Comparison of ENCODE assay signal across 26 mouse cellular contexts in the genomic region with DNA sequence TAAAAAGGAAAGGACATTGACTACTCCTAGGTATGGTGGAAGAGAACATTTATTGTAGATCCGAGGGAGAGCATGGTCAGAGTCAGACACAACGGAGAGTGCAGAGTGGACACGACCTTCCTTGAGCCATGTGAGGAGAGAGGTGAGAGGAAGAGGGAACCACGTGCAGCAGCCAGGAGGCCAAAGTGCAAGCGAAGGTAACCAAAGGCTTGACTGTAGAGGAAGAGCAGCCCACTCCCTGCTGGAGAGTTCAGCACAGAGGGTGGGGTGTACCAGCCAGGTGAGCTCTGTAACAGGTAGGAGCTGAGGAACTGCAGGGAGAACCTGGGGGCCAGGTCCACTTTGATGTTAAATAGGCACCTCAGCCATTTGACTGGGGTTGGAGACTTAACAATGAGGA. TPM values are rescaled to one million over a fixed set of nuclear protein-coding genes. Genes with fewer than 3 reads are reported as not detected.
DNase-seq lines count a peak whose midpoint lies in the region; ATAC-seq and TF ChIP-seq lines count a peak whose summit lies in the region.
"Had no signal": no experiment of that assay in that cellular context is flagged by ENCODE, and none has a peak within 500 bp of the region (broad histone marks: within the 10 kb centered on the region; RNA-seq: fewer than 3 reads in every experiment).

No protein-coding gene starts in this region.

- peaks cover 6% of the 10 kb centered on the region for H3K4me1 ChIP-seq in ES-Bruce4 (ENCODE audit: control insufficient read depth, insufficient read depth, low read length)
- H3K4me1 ChIP-seq in intestine, embryonic 15.5 days (replicated peaks): peaks cover 9% of the 10 kb centered on the region
- H3K4me1 ChIP-seq: forebrain, embryonic 12.5 days; forebrain, embryonic 15.5 days; heart, embryonic 13.5 days had no signal

- no peak overlapping the region for H3ac ChIP-seq in myocyte (ENCODE audit: control insufficient read depth, insufficient read length)

- no peak overlapping the region for H3K9ac ChIP-seq in ES-Bruce4 (ENCODE audit: low read depth, poor library complexity, severe bottlenecking)
- no peak overlapping the region for H3K9ac ChIP-seq in intestine, embryonic 15.5 days
- H3K9ac ChIP-seq: embryonic facial prominence, embryonic 12.5 days; embryonic facial prominence, embryonic 15.5 days; forebrain, embryonic 12.5 days; forebrain, embryonic 15.5 days; heart, embryonic 13.5 days; hindbrain, embryonic 14.5 days had no signal

- no peaks in the 10 kb centered on the region for H3K9me3 ChIP-seq in ES-Bruce4 (replicated peaks; ENCODE audit: control insufficient read depth, insufficient read depth, low read length, poor library complexity, severe bottlenecking)
- H3K9me3 ChIP-seq in intestine, embryonic 15.5 days: no peaks in the 10 kb centered on the region
- H3K9me3 ChIP-seq: embryonic facial prominence, embryonic 12.5 days; embryonic facial prominence, embryonic 15.5 days; forebrain, embryonic 12.5 days; forebrain, embryonic 15.5 days; heart, embryonic 13.5 days had no signal

- no peak overlapping the region for H3K4me3 ChIP-seq in ES-Bruce4 (ENCODE audit: low read depth, low read length)
- no peak overlapping the region for H3K4me3 ChIP-seq in intestine, embryonic 15.5 days (replicated peaks)
- H3K4me3 ChIP-seq in myocyte: no peak overlapping the region
- H3K4me3 ChIP-seq: embryonic facial prominence, embryonic 12.5 days; embryonic facial prominence, embryonic 15.5 days; forebrain, embryonic 12.5 days; forebrain, embryonic 15.5 days; heart, embryonic 13.5 days had no signal

- H3K4me2 ChIP-seq in intestine, embryonic 15.5 days (replicated peaks): 0 out of 2 replicates have a peak overlapping the region, but pooled peaks have one; percentile 6
- peak overlapping the region; percentile 22 for H3K4me2 ChIP-seq in myocyte (ENCODE audit: low read depth)
- H3K4me2 ChIP-seq: embryonic facial prominence, embryonic 12.5 days; embryonic facial prominence, embryonic 15.5 days; forebrain, embryonic 12.5 days; forebrain, embryonic 15.5 days; heart, embryonic 13.5 days; hindbrain, embryonic 14.5 days had no signal

- no peak overlapping the region for H3K27ac ChIP-seq in ES-Bruce4 (ENCODE audit: insufficient read depth, low read length)
- no peak overlapping the region for H3K27ac ChIP-seq in intestine, embryonic 15.5 days
- H3K27ac ChIP-seq: embryonic facial prominence, embryonic 12.5 days; embryonic facial prominence, embryonic 15.5 days; forebrain, embryonic 12.5 days; forebrain, embryonic 15.5 days; heart, embryonic 13.5 days; hindbrain, embryonic 14.5 days; hindbrain, postnatal 0 days had no signal

- peak; percentile 45 for DNase-seq in kidney, adult 9 months
- no peak for DNase-seq in kidney, postnatal 10 days
- no peak for DNase-seq in thymus, postnatal 25 days
- no peak for DNase-seq in left cerebral cortex, postnatal 10 days (ENCODE audit: extremely low spot score in 1 of 2, low spot score in 2 of 2)
- DNase-seq in adrenal gland, postnatal 25 days: no peak
- DNase-seq: adrenal gland, adult 8-10 months; adrenal gland, postnatal 36 days; cerebellum, adult 2 months; cerebellum, adult 9-11 months; cerebellum, postnatal 25 days; gastrocnemius, postnatal 14 days; heart, adult 11 months; heart, postnatal 14 days; heart, postnatal 4 days had no signal

- TF ChIP-seq EP300 in ES-Bruce4 (IDR thresholded peaks at IDR 0.05; ENCODE audit: insufficient read depth, low read depth, low read length): peak; percentile 25; the same call in 1 of the 2 replicates

- intact Hi-C loops in left cerebral cortex, postnatal 10 days (cut with DNase I): no loop called here

- peaks cover 31% of the 10 kb centered on the region for H3K79me2 ChIP-seq in myocyte (ENCODE audit: control insufficient read depth, insufficient read depth)

- no peak for TF ChIP-seq CTCF in ES-Bruce4 (IDR thresholded peaks at IDR 0.05; ENCODE audit: low read depth, low read length)

- ATAC-seq in intestine, embryonic 15.5 days: peak; percentile 72
- ATAC-seq: activated CD4-positive, CD25-positive, alpha-beta regulatory T cell, adult 4 months; CD4-positive, CD25-positive, alpha-beta regulatory T cell, adult 4 months; forebrain, embryonic 15.5 days; hindbrain, postnatal 0 days had no signal

- H3K36me3 ChIP-seq in ES-Bruce4 (ENCODE audit: control insufficient read depth, insufficient read depth, low read length, poor library complexity, severe bottlenecking): no peaks in the 10 kb centered on the region
- no peaks in the 10 kb centered on the region for H3K36me3 ChIP-seq in intestine, embryonic 15.5 days
- H3K36me3 ChIP-seq in myocyte (ENCODE audit: control insufficient read depth, insufficient read depth): peaks cover 3% of the 10 kb centered on the region
- H3K36me3 ChIP-seq: embryonic facial prominence, embryonic 12.5 days; embryonic facial prominence, embryonic 15.5 days; forebrain, embryonic 12.5 days; forebrain, embryonic 15.5 days; heart, embryonic 13.5 days had no signal

- H3K27me3 ChIP-seq in ES-Bruce4 (ENCODE audit: control insufficient read depth, insufficient read depth, low read length, poor library complexity, severe bottlenecking) (no peaks in the 10 kb centered on the region), myocyte (ENCODE audit: control insufficient read depth, insufficient read depth, insufficient read length) (no peaks in the 10 kb centered on the region)
- no peaks in the 10 kb centered on the region for H3K27me3 ChIP-seq in intestine, embryonic 15.5 days (replicated peaks)
- H3K27me3 ChIP-seq: embryonic facial prominence, embryonic 12.5 days; embryonic facial prominence, embryonic 15.5 days; forebrain, embryonic 12.5 days; forebrain, embryonic 15.5 days; heart, embryonic 13.5 days had no signal

- TF ChIP-seq POLR2A in ES-Bruce4 (IDR thresholded peaks at IDR 0.05; ENCODE audit: insufficient read depth, low read length) (no peak), myocyte (IDR thresholded peaks at IDR 0.05; ENCODE audit: insufficient read length, low read depth) (no peak)

- 57% methylated on average over 5 of the region's 5 CpGs for WGBS in intestine, embryonic 15.5 days

TF ChIP-seq in myocyte, 11 proteins besides CTCF, POLR2A, EP300 and RAD21:
- TF ChIP-seq MAX (IDR thresholded peaks at IDR 0.05; ENCODE audit: low read depth) (no peak), SRF (IDR thresholded peaks at IDR 0.05; ENCODE audit: control insufficient read depth, insufficient read length, low read depth) (no peak), CEBPB (IDR thresholded peaks at IDR 0.05; ENCODE audit: insufficient read depth, poor library complexity, severe bottlenecking) (no peak), MYOD1 (IDR thresholded peaks at IDR 0.05; ENCODE audit: control insufficient read depth in 1 of 3, insufficient read length in 2 of 3, low read depth in 2 of 3) (no peak), TCF3 (IDR thresholded peaks at IDR 0.05; ENCODE audit: insufficient read length, low read depth) (no peak), MYOG (IDR thresholded peaks at IDR 0.05; ENCODE audit: control insufficient read depth in 1 of 3, insufficient read depth in 1 of 3, insufficient read length in 2 of 3, low read depth in 2 of 3) (no peak), REST (IDR thresholded peaks at IDR 0.05; ENCODE audit: insufficient read depth, insufficient read length) (no peak)

RNA-seq across cellular contexts. Expression of a gene that starts 16.4 kb away (rescaled TPM):
- polyA plus RNA-seq in ES-Bruce4 (2011; ENCODE audit: insufficient read depth, insufficient read length, low read depth, missing spikeins) (215 and 222 TPM in 2 replicates), myocyte (2012; fragmentation: generic; extraction: Trizol) (61.7 TPM)
- 72.9 and 76.2 TPM in 2 replicates for polyA plus RNA-seq in intestine, embryonic 15.5 days (2015; fragmentation: Nextera tagmentation; extraction: Ambion mirVana)
- 10 to 100 TPM; 30.9 to 34.0 TPM for total RNA-seq in left cerebral cortex, postnatal 10 days (2021)
- total RNA-seq in adrenal gland, postnatal 25 days (2021): 87.7 and 126 TPM in 2 replicates

RNA-seq across cellular contexts. Expression of a gene that starts 18.6 kb away (rescaled TPM):
- polyA plus RNA-seq in ES-Bruce4 (2011; ENCODE audit: insufficient read depth, insufficient read length, low read depth, missing spikeins) (4.5 and 4.9 TPM in 2 replicates), myocyte (2012; fragmentation: generic; extraction: Trizol) (6.3 TPM)
- polyA plus RNA-seq in intestine, embryonic 15.5 days (2015; fragmentation: Nextera tagmentation; extraction: Ambion mirVana): 1.1 and 1.6 TPM in 2 replicates
- total RNA-seq in left cerebral cortex, postnatal 10 days (2021): 10 to 100 TPM; 12.5 to 14.2 TPM
- 8.0 and 8.7 TPM in 2 replicates for total RNA-seq in adrenal gland, postnatal 25 days (2021)

RNA-seq across cellular contexts. Expression of a gene that starts 58.9 kb away (rescaled TPM):
- 35.9 and 39.3 TPM in 2 replicates for polyA plus RNA-seq in ES-Bruce4 (2011; ENCODE audit: insufficient read depth, insufficient read length, low read depth, missing spikeins)
- 32.8 and 35.7 TPM in 2 replicates for polyA plus RNA-seq in intestine, embryonic 15.5 days (2015; fragmentation: Nextera tagmentation; extraction: Ambion mirVana)
- 15.1 TPM for polyA plus RNA-seq in myocyte (2012; fragmentation: generic; extraction: Trizol)
- total RNA-seq in left cerebral cortex, postnatal 10 days (2021): 10 to 100 TPM; 25.4 to 28.3 TPM
- 16.7 and 22.4 TPM in 2 replicates for total RNA-seq in adrenal gland, postnatal 25 days (2021)
